Mouse (Mus musculus) midbrain, embryonic 15.5 days (tissue): Measurements from ENCODE around the gene Clps. TPM values are rescaled to one million over a fixed set of nuclear protein-coding genes. Genes with fewer than 3 reads are reported as not detected.
"Not testable (repeated sequence)": the region's sequence is repeated elsewhere in the genome, so short reads cannot be mapped to it uniquely, and the experiment has no call there.

ENCODE experiments used
- ATAC-seq: fragments of 200-750 bp; cut with Nextera tagmentation; replicated peaks from 2 replicates; pipeline ENCODE4 v1.8.0; 2017; ENCODE audit warnings: moderate TSS enrichment
- H3K27ac ChIP-seq: fragments of 300-500 bp; sonication (generic); 2 replicates; pipeline ENCODE4 v1.5.1; 2015; ENCODE audit warnings: mild to moderate bottlenecking, inconsistent platforms
- H3K27me3 ChIP-seq: fragments of 300-500 bp; sonication (generic); replicated peaks from 2 replicates; pipeline ENCODE4 v1.6.1; 2015; ENCODE audit warnings: inconsistent platforms
- H3K36me3 ChIP-seq: fragments of 300-500 bp; sonication (generic); replicated peaks from 2 replicates; pipeline ENCODE4 v1.6.1; 2015; ENCODE audit warnings: inconsistent platforms
- H3K4me1 ChIP-seq: fragments of 300-500 bp; sonication (generic); 2 replicates; pipeline ENCODE4 v1.6.1; 2015; ENCODE audit warnings: inconsistent platforms
- H3K4me2 ChIP-seq: fragments of 300-500 bp; sonication (generic); 2 replicates; pipeline ENCODE4 v1.6.1; 2015; ENCODE audit warnings: inconsistent platforms, mild to moderate bottlenecking, moderate library complexity
- H3K4me3 ChIP-seq: fragments of 300-500 bp; sonication (generic); 2 replicates; pipeline ENCODE4 v1.5.1; 2015; ENCODE audit warnings: mild to moderate bottlenecking, inconsistent platforms
- H3K9ac ChIP-seq: fragments of 300-500 bp; sonication (generic); 2 replicates; pipeline ENCODE4 v1.6.1; 2015; ENCODE audit warnings: mild to moderate bottlenecking, inconsistent platforms
- H3K9me3 ChIP-seq: fragments of 300-500 bp; sonication (generic); 2 replicates; pipeline ENCODE4 v1.6.1; 2016; ENCODE audit warnings: inconsistent platforms
- WGBS: fragments of 180-500 bp; shearing (Covaris S2); methylation state at CpG from one replicate; pipeline ENCODE4 v1.1.7; 2015; ENCODE audit warnings: mixed read lengths; 5-methylcytosine and 5-hydroxymethylcytosine counted together
- polyA plus RNA-seq: library from polyadenylated mRNA; unstranded; fragments of >200 nt; fragmentation: Nextera tagmentation; extraction: Ambion mirVana; gene quantifications from 2 replicates; pipeline ENCODE4 v1.2.1, GENCODE M21; 2015

Clps gene
- polyA plus RNA-seq, 1 experiment from 2014 or later: 0.36 TPM

- Histone ChIP-seq H3K9ac (peak within 1 kb of the TSS; percentile 38), H3K9me3 (no peaks in the 10 kb centered on the region), H3K4me3 (peak within 1 kb of the TSS; percentile 45), H3K4me1 (peaks cover 11% of the 10 kb centered on the region; the same call in 1 of the 2 replicates), H3K36me3 (no peaks in the 10 kb centered on the region), H3K27ac (no peak within 1 kb of the TSS), H3K27me3 (no peaks in the 10 kb centered on the region), H3K4me2 (peak within 1 kb of the TSS; percentile 88)
- ATAC-seq: peak; percentile 87
- 15% methylated on average over 50 of the region's 50 CpGs for whole genome bisulfite sequencing
Observed at GRCm38 (mm10) chr17:28575244-28576125, 14.9 kb upstream of the Clps start, which contains the start of gene Lhfpl5. Gene Lhfpl5, plus strand, starts transcription at chr17:28575641.

- no peak for ATAC-seq
- Histone ChIP-seq H3K36me3 (no peaks in the 10 kb centered on the region), H3K4me3 (no peak overlapping the region), H3K27ac (no peak overlapping the region), H3K9ac (no peak overlapping the region), H3K4me2 (no peak overlapping the region), H3K4me1 (peaks cover 11% of the 10 kb centered on the region; the same call in 1 of the 2 replicates), H3K9me3 (no peaks in the 10 kb centered on the region), H3K27me3 (no peaks in the 10 kb centered on the region)
- 81% methylated on average over 6 of the region's 6 CpGs for WGBS
Observed at GRCm38 (mm10) chr17:28572941-28573340, 12.4 kb upstream of the Clps start.

- H3K4me2 ChIP-seq: no peak overlapping the region
- peaks cover 11% of the 10 kb centered on the region; the same call in 1 of the 2 replicates for H3K4me1 ChIP-seq
- no peaks in the 10 kb centered on the region for H3K27me3 ChIP-seq
- no peaks in the 10 kb centered on the region for H3K9me3 ChIP-seq
- no peak overlapping the region for H3K9ac ChIP-seq
- H3K27ac ChIP-seq: no peak overlapping the region
- ATAC-seq: no peak
- H3K4me3 ChIP-seq: no peak overlapping the region
- H3K36me3 ChIP-seq: no peaks in the 10 kb centered on the region
- WGBS: 81% methylated on average over 7 of the region's 7 CpGs
Observed at GRCm38 (mm10) chr17:28572521-28572920, 12.0 kb upstream of the Clps start.

GRCm38 (mm10) chr17:28571868-28572267 lies 11.3 kb upstream of the Clps start:
- no peaks in the 10 kb centered on the region for H3K36me3 ChIP-seq
- H3K4me2 ChIP-seq: no peak overlapping the region
- H3K27ac ChIP-seq: no peak overlapping the region
- H3K4me1 ChIP-seq: peaks cover 11% of the 10 kb centered on the region; the same call in 1 of the 2 replicates
- H3K4me3 ChIP-seq: no peak overlapping the region
- no peak for ATAC-seq
- H3K27me3 ChIP-seq: no peaks in the 10 kb centered on the region
- H3K9ac ChIP-seq: no peak overlapping the region
- 86% methylated on average over 3 of the region's 3 CpGs for WGBS
- H3K9me3 ChIP-seq: no peaks in the 10 kb centered on the region

DNA sequence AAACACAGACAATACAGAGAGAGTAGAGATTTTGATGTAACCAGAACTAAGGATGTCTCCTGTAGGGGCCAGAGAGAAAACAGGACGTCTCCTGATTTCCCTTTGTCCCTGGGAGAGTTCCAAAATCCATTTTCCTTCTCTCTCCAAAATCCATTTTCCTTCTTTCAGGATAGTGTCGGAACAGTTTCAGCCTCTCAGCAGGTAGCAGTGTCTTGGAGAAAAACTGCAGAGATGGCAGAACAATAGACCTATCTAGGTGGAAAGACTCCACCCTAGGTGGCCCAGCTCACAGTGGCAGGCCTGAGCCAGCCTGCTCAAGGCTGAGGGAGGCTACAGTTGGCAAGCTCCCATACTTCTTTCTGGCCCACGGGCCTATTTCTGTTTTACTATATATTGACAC lies 7.0 kb upstream of the Clps start:
- no peak overlapping the region for H3K27ac ChIP-seq
- H3K4me3 ChIP-seq: no peak overlapping the region
- H3K9ac ChIP-seq: no peak overlapping the region
- no peaks in the 10 kb centered on the region for H3K9me3 ChIP-seq
- H3K36me3 ChIP-seq: no peaks in the 10 kb centered on the region
- no peaks in the 10 kb centered on the region for H3K4me1 ChIP-seq
- no peak overlapping the region for H3K4me2 ChIP-seq
- H3K27me3 ChIP-seq: no peaks in the 10 kb centered on the region
- ATAC-seq: no peak
- 22% methylated on average over 3 of the region's 3 CpGs for WGBS

- Histone ChIP-seq H3K27ac (no peak overlapping the region), H3K4me3 (no peak overlapping the region), H3K9ac (no peak overlapping the region), H3K9me3 (no peaks in the 10 kb centered on the region), H3K36me3 (no peaks in the 10 kb centered on the region), H3K4me1 (no peaks in the 10 kb centered on the region), H3K27me3 (no peaks in the 10 kb centered on the region), H3K4me2 (no peak overlapping the region)
- no peak for ATAC-seq
Observed at GRCm38 (mm10) chr17:28565181-28565580, 4.6 kb upstream of the Clps start.

GRCm38 (mm10) chr17:28561613-28562012 lies 1.0 kb upstream of the Clps start:
- Histone ChIP-seq H3K4me1 (no peaks in the 10 kb centered on the region), H3K36me3 (no peaks in the 10 kb centered on the region), H3K4me3 (no peak overlapping the region), H3K27ac (no peak overlapping the region), H3K9ac (no peak overlapping the region), H3K27me3 (no peaks in the 10 kb centered on the region), H3K4me2 (no peak overlapping the region), H3K9me3 (no peaks in the 10 kb centered on the region)
- 61% methylated on average over 7 of the region's 7 CpGs for WGBS
- ATAC-seq: no peak

DNA sequence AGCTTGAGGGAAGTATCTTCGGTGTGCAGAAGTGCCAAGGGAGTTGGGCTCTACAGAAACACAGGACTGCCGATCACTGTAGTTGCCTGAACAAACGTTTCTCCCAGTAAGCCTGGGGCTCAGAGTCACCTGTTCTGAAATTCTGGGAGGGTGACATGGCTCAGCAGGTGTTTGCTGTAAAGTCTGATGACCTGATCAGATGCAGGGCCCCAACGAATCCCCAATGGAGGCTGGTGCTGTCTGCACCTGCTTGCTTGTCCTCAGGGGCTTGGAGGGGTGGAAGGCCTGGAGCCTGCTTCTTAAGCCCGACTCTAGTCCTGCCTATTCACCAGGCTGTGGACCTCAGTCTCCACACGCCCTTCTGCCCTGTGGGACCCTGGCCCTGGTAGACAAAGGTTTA lies 2.8 kb downstream of the Clps start:
- H3K4me1 ChIP-seq: peaks cover 3% of the 10 kb centered on the region; the same call in 1 of the 2 replicates
- 76% methylated on average over 6 of the region's 6 CpGs for WGBS

DNA sequence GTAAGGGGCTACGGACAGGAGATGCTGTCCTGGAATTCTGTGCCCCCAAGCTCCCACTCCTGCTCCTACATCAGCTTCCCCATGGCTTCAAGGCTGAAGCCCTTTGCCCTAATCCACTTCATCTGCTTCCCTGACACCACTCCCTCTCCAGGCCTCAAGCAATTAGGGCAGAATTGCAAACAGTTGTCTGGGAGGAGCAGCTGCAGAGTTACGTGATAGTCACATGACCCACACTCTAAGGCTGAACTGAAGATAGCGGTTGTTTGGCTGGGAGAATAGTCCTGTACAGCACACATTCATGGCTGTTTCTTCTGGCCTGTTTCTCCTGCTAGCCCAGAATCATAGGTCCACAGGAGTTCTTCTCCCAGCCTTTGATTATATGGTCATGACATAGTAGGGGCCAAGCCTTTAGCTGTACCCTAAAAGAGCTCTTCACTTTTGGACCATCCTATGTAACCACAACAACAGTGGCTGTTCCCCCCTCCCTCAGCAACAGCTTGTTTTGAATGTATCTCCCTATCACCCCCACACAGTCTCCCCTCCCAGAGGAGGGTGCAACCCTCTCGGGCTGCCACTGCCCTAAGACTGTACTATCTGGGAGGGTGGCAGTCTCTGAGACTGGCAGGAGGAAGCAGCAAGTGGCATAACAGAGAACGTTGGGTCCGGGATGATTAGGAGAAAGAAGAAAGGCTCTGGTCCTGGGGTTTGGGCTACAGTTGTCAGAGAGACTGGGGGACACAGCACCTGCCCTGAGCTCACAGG lies 3.8 kb downstream of the Clps start:
- H3K4me1 ChIP-seq: peaks cover 3% of the 10 kb centered on the region; the same call in 1 of the 2 replicates
- WGBS: 57% methylated on average over 6 of the region's 6 CpGs

More for the DNA sequence above, 2.8 kb downstream of the Clps start:
- no peaks in the 10 kb centered on the region for H3K27me3 ChIP-seq
- no peak overlapping the region for H3K4me2 ChIP-seq
- no peak overlapping the region for H3K27ac ChIP-seq
- no peak overlapping the region for H3K4me3 ChIP-seq
- no peak for ATAC-seq
- no peaks in the 10 kb centered on the region for H3K9me3 ChIP-seq
- H3K36me3 ChIP-seq: no peaks in the 10 kb centered on the region
- no peak overlapping the region for H3K9ac ChIP-seq

DNA sequence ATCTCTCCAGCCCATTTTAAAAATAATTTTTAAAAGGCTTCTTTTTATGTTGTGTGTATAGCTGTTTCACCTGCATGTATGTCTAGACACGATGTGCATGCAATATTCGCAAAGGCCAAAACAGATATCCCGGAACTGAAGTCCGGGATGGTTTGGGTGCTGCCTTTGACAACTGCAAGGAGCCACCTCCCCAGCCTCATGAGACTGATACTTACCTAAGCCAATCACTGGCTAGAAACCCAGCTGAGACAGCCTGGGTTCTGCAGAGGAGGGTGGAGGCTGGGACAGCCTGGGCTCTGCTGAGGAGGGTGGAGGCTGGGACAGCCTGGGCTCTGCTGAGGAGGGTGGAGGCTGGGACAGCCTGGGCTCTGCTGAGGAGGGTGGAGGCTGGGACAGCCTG lies 6.5 kb downstream of the Clps start:
- not testable (repeated sequence) for H3K27me3 ChIP-seq, H3K4me1 ChIP-seq, H3K9me3 ChIP-seq, H3K4me2 ChIP-seq, H3K36me3 ChIP-seq, H3K27ac ChIP-seq, ATAC-seq, H3K9ac ChIP-seq, H3K4me3 ChIP-seq
- WGBS: 95% methylated on average over 4 of the region's 4 CpGs

More for the DNA sequence above, 3.8 kb downstream of the Clps start:
- H3K4me3 ChIP-seq: no peak overlapping the region
- no peak for ATAC-seq
- H3K9ac ChIP-seq: no peak overlapping the region
- no peak overlapping the region for H3K27ac ChIP-seq
- no peak overlapping the region for H3K4me2 ChIP-seq
- H3K9me3 ChIP-seq: no peaks in the 10 kb centered on the region
- H3K27me3 ChIP-seq: no peaks in the 10 kb centered on the region
- no peaks in the 10 kb centered on the region for H3K36me3 ChIP-seq

GRCm38 (mm10) chr17:28553040-28553793 lies 7.3 kb downstream of the Clps start:
- Histone ChIP-seq H3K4me3 (no peak overlapping the region), H3K36me3 (no peaks in the 10 kb centered on the region), H3K27ac (no peak overlapping the region), H3K27me3 (no peaks in the 10 kb centered on the region), H3K4me2 (no peak overlapping the region), H3K4me1 (peaks cover 3% of the 10 kb centered on the region; the same call in 1 of the 2 replicates), H3K9ac (no peak overlapping the region), H3K9me3 (no peaks in the 10 kb centered on the region)
- WGBS: 7% methylated on average over 14 of the region's 14 CpGs
- no peak for ATAC-seq

DNA sequence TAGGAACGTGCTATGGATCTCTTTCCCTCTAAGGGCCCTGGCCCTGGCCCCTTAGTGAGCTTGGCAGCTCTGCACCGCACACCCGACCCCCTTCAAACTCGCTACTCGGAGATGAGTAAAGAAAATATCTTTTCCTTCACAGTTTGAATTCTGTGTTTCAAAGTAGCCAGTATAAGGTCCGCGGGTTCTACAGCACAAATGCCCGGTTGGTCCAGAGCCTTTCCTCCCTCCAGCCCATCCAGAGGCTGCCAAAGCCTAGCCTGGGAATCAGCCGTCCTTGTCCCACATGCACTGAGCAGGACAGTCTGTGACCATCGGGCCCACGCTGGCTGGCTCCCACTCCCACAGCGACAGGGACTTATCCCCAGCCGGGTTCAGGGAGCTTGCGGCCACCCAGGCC lies 11.5 kb downstream of the Clps start, which contains the start of gene Clpsl2:
Clpsl2 (plus strand) TSS at position 301 of the 400 bp plus-strand sequence.
- Histone ChIP-seq H3K9ac (no peak within 1 kb of the TSS), H3K4me3 (no peak within 1 kb of the TSS), H3K27me3 (no peaks in the 10 kb centered on the region), H3K4me2 (no peak within 1 kb of the TSS), H3K9me3 (no peaks in the 10 kb centered on the region), H3K4me1 (peaks cover 3% of the 10 kb centered on the region; the same call in 1 of the 2 replicates), H3K36me3 (no peaks in the 10 kb centered on the region), H3K27ac (no peak within 1 kb of the TSS)
- ATAC-seq: no peak
- 78% methylated on average over 14 of the region's 14 CpGs for WGBS
